Comparison of ENCODE assay signal across 17 mouse cellular contexts in the genomic region with DNA sequence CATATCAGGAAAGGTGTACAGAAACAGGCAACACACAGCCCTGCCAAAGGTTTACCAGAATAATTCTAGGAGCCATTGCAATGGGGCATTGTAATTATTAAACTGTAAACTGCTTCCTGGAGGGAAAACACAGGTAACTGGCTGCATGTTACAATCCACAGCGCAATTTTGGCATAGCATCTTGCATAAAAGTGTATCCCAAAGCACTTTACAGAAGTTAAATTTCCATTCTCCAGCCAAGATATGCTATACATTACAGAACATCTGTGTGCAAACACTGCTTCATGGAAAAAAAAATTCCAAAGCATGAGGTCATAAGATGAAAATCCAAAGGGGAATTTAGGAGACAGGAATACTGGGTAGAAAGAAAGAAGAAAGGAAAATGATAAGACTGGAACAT.
DNase-seq lines count a peak whose midpoint lies in the region; ATAC-seq and TF ChIP-seq lines count a peak whose summit lies in the region.
"Had no signal": no experiment of that assay in that cellular context is flagged by ENCODE, and none has a peak within 500 bp of the region (broad histone marks: within the 10 kb centered on the region; RNA-seq: fewer than 3 reads in every experiment).

No protein-coding gene starts in this region.

- ATAC-seq in kidney, embryonic 14.5 days (ENCODE audit: low FRiP score, low TSS enrichment) = no peak
- peak; percentile 67 for ATAC-seq in limb, embryonic 13.5 days (ENCODE audit: low FRiP score, low read depth)
- ATAC-seq: forebrain, embryonic 13.5 days; forebrain, embryonic 15.5 days; forebrain, postnatal 0 days had no signal

- H3K36me3 ChIP-seq in kidney, adult 2 months (ENCODE audit: control insufficient read depth, insufficient read depth, low read length) = no peaks in the 10 kb centered on the region
- H3K36me3 ChIP-seq in kidney, embryonic 14.5 days (ENCODE audit: control insufficient read depth, insufficient read depth, low read length) = no peaks in the 10 kb centered on the region
- H3K36me3 ChIP-seq in limb, embryonic 13.5 days = no peaks in the 10 kb centered on the region
- no peaks in the 10 kb centered on the region for H3K36me3 ChIP-seq in limb, embryonic 10.5 days
- H3K36me3 ChIP-seq: embryonic facial prominence, embryonic 13.5 days; forebrain, embryonic 15.5 days had no signal

- 61% methylated on average over 1 of the region's 1 CpGs for WGBS in kidney, adult 2 months
- WGBS in kidney, embryonic 14.5 days = 81% methylated on average over 1 of the region's 1 CpGs
- 52% methylated on average over 1 of the region's 1 CpGs for WGBS in limb, embryonic 13.5 days
- WGBS in limb, embryonic 10.5 days = 89% methylated on average over 1 of the region's 1 CpGs
- 77% methylated on average over 1 of the region's 1 CpGs for whole genome bisulfite sequencing in cerebellum, adult 2 months

- H3K9me3 ChIP-seq in kidney, embryonic 14.5 days (ENCODE audit: control insufficient read depth, low read length) = no peaks in the 10 kb centered on the region
- no peaks in the 10 kb centered on the region for H3K9me3 ChIP-seq in limb, embryonic 13.5 days
- no peaks in the 10 kb centered on the region for H3K9me3 ChIP-seq in limb, embryonic 10.5 days (replicated peaks)
- H3K9me3 ChIP-seq: embryonic facial prominence, embryonic 13.5 days; forebrain, embryonic 13.5 days; forebrain, embryonic 15.5 days had no signal

- H3K4me2 ChIP-seq in kidney, embryonic 14.5 days (replicated peaks; ENCODE audit: low read depth, low read length) = no peak overlapping the region
- H3K4me2 ChIP-seq in limb, embryonic 13.5 days (replicated peaks) = no peak overlapping the region
- H3K4me2 ChIP-seq: embryonic facial prominence, embryonic 13.5 days; forebrain, embryonic 13.5 days; forebrain, embryonic 15.5 days had no signal

- no peak overlapping the region for H3K27ac ChIP-seq in kidney, adult 2 months (ENCODE audit: insufficient read depth, low read depth, low read length)
- no peak overlapping the region for H3K27ac ChIP-seq in kidney, embryonic 14.5 days (ENCODE audit: low read depth, low read length)
- no peak overlapping the region for H3K27ac ChIP-seq in limb, embryonic 13.5 days
- no peak overlapping the region for H3K27ac ChIP-seq in limb, embryonic 10.5 days
- H3K27ac ChIP-seq in cerebellum, adult 2 months (ENCODE audit: insufficient read depth, low read length) = no peak overlapping the region
- H3K27ac ChIP-seq: embryonic facial prominence, embryonic 13.5 days; forebrain, embryonic 13.5 days; forebrain, embryonic 15.5 days had no signal

- H3K4me1 ChIP-seq in kidney, adult 2 months (ENCODE audit: control insufficient read depth, insufficient read depth, low read length) = no peaks in the 10 kb centered on the region
- no peaks in the 10 kb centered on the region for H3K4me1 ChIP-seq in kidney, embryonic 14.5 days (ENCODE audit: control insufficient read depth, insufficient read depth, low read length)
- H3K4me1 ChIP-seq in limb, embryonic 13.5 days = no peaks in the 10 kb centered on the region
- H3K4me1 ChIP-seq in limb, embryonic 10.5 days = no peaks in the 10 kb centered on the region
- H3K4me1 ChIP-seq in cerebellum, adult 2 months (ENCODE audit: control insufficient read depth, insufficient read depth, low read length) = no peaks in the 10 kb centered on the region
- H3K4me1 ChIP-seq: embryonic facial prominence, embryonic 13.5 days; forebrain, embryonic 13.5 days; forebrain, embryonic 15.5 days had no signal

- H3K4me3 ChIP-seq in kidney, adult 2 months (ENCODE audit: insufficient read depth, low read depth, low read length) = no peak overlapping the region
- no peak overlapping the region for H3K4me3 ChIP-seq in kidney, embryonic 14.5 days (ENCODE audit: low read length)
- H3K4me3 ChIP-seq in limb, embryonic 13.5 days = no peak overlapping the region
- no peak overlapping the region for H3K4me3 ChIP-seq in limb, embryonic 10.5 days
- H3K4me3 ChIP-seq in cerebellum, adult 2 months (replicated peaks; ENCODE audit: insufficient read depth, low read depth, low read length) = no peak overlapping the region
- H3K4me3 ChIP-seq: embryonic facial prominence, embryonic 13.5 days; forebrain, embryonic 13.5 days; forebrain, embryonic 15.5 days had no signal

- H3K27me3 ChIP-seq in kidney, adult 2 months (replicated peaks; ENCODE audit: control insufficient read depth, insufficient read depth, low read length) = no peaks in the 10 kb centered on the region
- no peaks in the 10 kb centered on the region for H3K27me3 ChIP-seq in kidney, embryonic 14.5 days (ENCODE audit: control insufficient read depth, insufficient read depth, low read length)
- no peaks in the 10 kb centered on the region for H3K27me3 ChIP-seq in limb, embryonic 13.5 days
- H3K27me3 ChIP-seq in limb, embryonic 10.5 days (ENCODE audit: low read depth, poor library complexity, severe bottlenecking) = no peaks in the 10 kb centered on the region
- H3K27me3 ChIP-seq in cerebellum, adult 2 months (ENCODE audit: control insufficient read depth, insufficient read depth, low read length) = no peaks in the 10 kb centered on the region
- H3K27me3 ChIP-seq: embryonic facial prominence, embryonic 13.5 days; forebrain, embryonic 13.5 days; forebrain, embryonic 15.5 days had no signal

- H3K9ac ChIP-seq in kidney, embryonic 14.5 days (ENCODE audit: low read depth, low read length) = no peak overlapping the region
- no peak overlapping the region for H3K9ac ChIP-seq in limb, embryonic 13.5 days
- H3K9ac ChIP-seq: embryonic facial prominence, embryonic 13.5 days; forebrain, embryonic 13.5 days; forebrain, embryonic 15.5 days; forebrain, postnatal 0 days had no signal

- TF ChIP-seq POLR2A in kidney, adult 2 months (IDR thresholded peaks at IDR 0.05; ENCODE audit: low read depth, low read length) = no peak
- TF ChIP-seq POLR2A in cerebellum, adult 2 months (IDR thresholded peaks at IDR 0.05; ENCODE audit: borderline replicate concordance, insufficient read depth, low read length) = no peak

- TF ChIP-seq CTCF in kidney, adult 2 months (conservative IDR thresholded peaks at IDR 0.05; ENCODE audit: insufficient read depth, insufficient read length, low read depth, low read length) = no peak
- TF ChIP-seq CTCF in cerebellum, adult 2 months (IDR thresholded peaks at IDR 0.05; ENCODE audit: borderline replicate concordance, insufficient read depth, low read depth, low read length) = no peak

- peak; percentile 16 for DNase-seq in kidney, adult 2 months
- DNase-seq in limb, embryonic 10.5 days (ENCODE audit: low spot score) = no peak
- no peak for DNase-seq in cerebellum, adult 2 months
- DNase-seq: adrenal gland, adult 2 months; adrenal gland, postnatal 10 days; adrenal gland, postnatal 25 days; cerebellum, adult 11 months; cerebellum, adult 18-20 months; cerebellum, adult 9-10 months; cerebellum, postnatal 10 days; cerebellum, postnatal 25 days; forebrain, postnatal 0 days had no signal
